Mouse (Mus musculus): Measurements from ENCODE around the gene Retreg3. TPM values are rescaled to one million over a fixed set of nuclear protein-coding genes. Genes with fewer than 3 reads are reported as not detected.

Gene Retreg3
- polyA plus RNA-seq, 1 experiment, result 57.8 TPM

DNA sequence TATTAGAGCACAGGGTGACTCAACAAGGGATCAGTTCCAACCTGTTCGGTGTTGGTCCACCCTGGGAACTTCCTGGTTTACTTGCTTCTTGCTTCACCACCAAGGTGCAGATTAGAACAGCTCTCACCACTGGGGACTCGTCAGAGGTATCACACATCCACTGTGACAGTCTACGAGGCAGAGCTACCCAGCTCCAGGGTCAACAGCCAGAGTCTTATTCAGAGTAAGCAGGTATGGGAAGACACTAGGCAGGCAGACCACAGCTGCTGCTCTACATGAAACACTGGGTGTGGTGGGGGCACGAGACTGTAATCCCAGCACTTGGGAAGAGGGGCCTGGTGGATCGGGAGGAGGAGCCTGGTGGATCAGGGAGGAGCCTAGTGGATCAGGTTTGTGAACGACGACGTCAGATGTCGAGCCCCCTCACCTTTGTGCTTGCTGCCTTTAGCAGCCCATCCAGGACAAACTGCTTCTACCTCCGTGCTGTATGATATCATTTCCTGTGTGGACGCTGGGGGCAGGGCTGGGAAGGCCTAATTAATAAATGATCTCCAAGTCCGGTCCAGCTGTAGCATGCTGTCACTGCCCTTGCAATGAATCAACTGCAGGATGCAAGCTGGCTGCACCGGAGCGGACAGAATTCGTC is 19.0 kb upstream of the Retreg3 start:
- Histone ChIP-seq H3K4me3 (ENCODE audit: extremely low read depth, insufficient read depth, insufficient read length) (no peak overlapping the region), H3K4me1 (ENCODE audit: control insufficient read depth, insufficient read depth, insufficient read length) (no peaks in the 10 kb centered on the region), H3K27me3 (ENCODE audit: control insufficient read depth, insufficient read depth, low read length) (0 out of 2 replicates have a peak, but pooled peaks cover 3% of the 10 kb centered on the region), H3K36me3 (ENCODE audit: control insufficient read depth, insufficient read depth, low read length) (no peaks in the 10 kb centered on the region), H3K27ac (ENCODE audit: insufficient read depth, low read length) (no peak overlapping the region)
- no peak for TF ChIP-seq CTCF (IDR thresholded peaks at IDR 0.05; ENCODE audit: extremely low read depth, insufficient read depth, insufficient read length, insufficient replicate concordance)
- no peak for TF ChIP-seq POLR2A (IDR thresholded peaks at IDR 0.05; ENCODE audit: low read depth, low read length)
- DNase-seq (ENCODE audit: low read depth in 1 of 2, low spot score in 2 of 2), result no peak
- 42% methylated on average over 15 of the region's 15 CpGs for WGBS

DNA sequence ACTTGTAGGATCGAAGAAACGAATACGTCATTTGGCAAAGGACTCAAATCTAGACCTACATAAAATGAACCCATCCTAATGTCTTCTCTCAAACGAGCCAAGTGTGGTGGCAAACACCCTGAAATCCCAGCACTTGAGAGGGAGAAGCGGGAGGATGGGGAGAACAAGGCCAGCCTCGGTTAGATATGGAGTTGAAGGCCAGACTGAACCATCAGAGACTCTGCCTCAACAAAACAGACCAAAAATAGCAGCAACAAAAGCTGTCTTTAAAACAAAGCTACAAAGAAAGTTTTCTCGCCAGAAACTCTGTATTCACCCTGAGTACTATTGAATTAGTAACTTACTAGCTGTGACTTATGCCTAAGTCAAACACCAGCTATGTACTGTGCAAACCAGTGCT is 17.3 kb upstream of the Retreg3 start:
- TF ChIP-seq CTCF (IDR thresholded peaks at IDR 0.05; ENCODE audit: extremely low read depth, insufficient read depth, insufficient read length, insufficient replicate concordance) (no peak), POLR2A (IDR thresholded peaks at IDR 0.05; ENCODE audit: low read depth, low read length) (no peak)
- Histone ChIP-seq H3K4me1 (ENCODE audit: control insufficient read depth, insufficient read depth, insufficient read length) (no peaks in the 10 kb centered on the region), H3K27me3 (ENCODE audit: control insufficient read depth, insufficient read depth, low read length) (0 out of 2 replicates have a peak, but pooled peaks cover 3% of the 10 kb centered on the region), H3K27ac (ENCODE audit: insufficient read depth, low read length) (no peak overlapping the region), H3K36me3 (ENCODE audit: control insufficient read depth, insufficient read depth, low read length) (no peaks in the 10 kb centered on the region), H3K4me3 (ENCODE audit: extremely low read depth, insufficient read depth, insufficient read length) (no peak overlapping the region)
- WGBS, result 88% methylated on average over 7 of the region's 7 CpGs
- DNase-seq (ENCODE audit: low read depth in 1 of 2, low spot score in 2 of 2), result no peak

DNA sequence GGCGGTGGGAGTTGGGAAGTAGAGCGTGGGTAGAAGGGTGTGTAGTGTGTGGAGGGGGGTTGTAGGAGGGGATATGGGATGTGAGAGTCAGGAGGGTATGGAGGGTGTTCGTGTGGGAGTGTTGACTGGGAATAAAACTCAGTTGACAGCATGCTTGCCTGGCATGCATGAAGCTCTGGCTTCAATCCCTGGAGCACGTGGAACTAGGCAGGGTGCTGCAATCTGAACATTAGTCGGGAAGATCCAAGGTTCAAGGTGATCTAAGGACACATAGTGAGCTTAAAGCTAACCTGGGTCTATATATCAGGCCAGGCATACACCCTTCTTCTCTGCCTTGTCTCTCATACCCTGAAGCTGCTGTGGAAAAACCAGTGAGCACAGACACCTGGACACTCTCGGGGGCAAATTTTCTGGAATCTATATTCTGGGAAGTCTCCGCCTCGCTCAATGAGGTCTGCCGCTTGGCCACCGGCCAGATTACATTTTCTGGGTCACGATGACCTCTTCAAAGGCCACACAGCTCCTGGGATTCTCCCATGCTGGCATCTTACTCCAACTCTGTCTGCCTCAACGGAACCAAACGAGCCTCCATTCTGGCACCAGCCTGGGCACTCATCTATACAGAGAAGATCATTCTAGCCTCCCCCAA is 14.6 kb upstream of the Retreg3 start:
- no peak overlapping the region for H3K4me3 ChIP-seq (ENCODE audit: extremely low read depth, insufficient read depth, insufficient read length)
- H3K27ac ChIP-seq (ENCODE audit: insufficient read depth, low read length), result no peak overlapping the region
- TF ChIP-seq CTCF (IDR thresholded peaks at IDR 0.05; ENCODE audit: extremely low read depth, insufficient read depth, insufficient read length, insufficient replicate concordance) (no peak), POLR2A (IDR thresholded peaks at IDR 0.05; ENCODE audit: low read depth, low read length) (no peak)
- no peaks in the 10 kb centered on the region for H3K4me1 ChIP-seq (ENCODE audit: control insufficient read depth, insufficient read depth, insufficient read length)
- DNase-seq (ENCODE audit: low read depth in 1 of 2, low spot score in 2 of 2), result no peak
- no peaks in the 10 kb centered on the region for H3K27me3 ChIP-seq (ENCODE audit: control insufficient read depth, insufficient read depth, low read length)
- 86% methylated on average over 13 of the region's 13 CpGs for WGBS
- H3K36me3 ChIP-seq (ENCODE audit: control insufficient read depth, insufficient read depth, low read length), result no peaks in the 10 kb centered on the region

DNA sequence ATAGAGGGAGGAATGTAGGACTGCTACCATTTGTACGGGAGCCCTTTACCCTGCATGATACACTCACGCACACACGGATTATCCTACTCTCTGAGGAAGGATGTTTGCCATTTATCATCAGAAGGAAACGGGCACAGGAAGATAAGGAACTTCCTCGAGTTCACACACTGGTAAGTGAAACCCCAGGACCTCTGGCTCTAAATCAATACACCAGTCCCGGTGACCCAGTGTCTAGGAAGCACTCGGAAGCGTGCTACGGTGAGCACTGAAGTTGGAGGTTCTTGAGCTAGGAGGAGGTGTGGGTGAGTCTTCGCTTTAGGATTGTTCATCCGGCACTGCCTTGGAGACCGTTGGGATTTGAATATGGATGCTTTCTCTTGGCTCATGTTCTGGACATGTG is 13.3 kb upstream of the Retreg3 start:
- no peak for DNase-seq (ENCODE audit: low read depth in 1 of 2, low spot score in 2 of 2)
- H3K4me1 ChIP-seq (ENCODE audit: control insufficient read depth, insufficient read depth, insufficient read length), result no peaks in the 10 kb centered on the region
- no peak overlapping the region for H3K27ac ChIP-seq (ENCODE audit: insufficient read depth, low read length)
- WGBS, result 42% methylated on average over 12 of the region's 12 CpGs
- no peak overlapping the region for H3K4me3 ChIP-seq (ENCODE audit: extremely low read depth, insufficient read depth, insufficient read length)
- no peaks in the 10 kb centered on the region for H3K27me3 ChIP-seq (ENCODE audit: control insufficient read depth, insufficient read depth, low read length)
- no peaks in the 10 kb centered on the region for H3K36me3 ChIP-seq (ENCODE audit: control insufficient read depth, insufficient read depth, low read length)
- TF ChIP-seq POLR2A (IDR thresholded peaks at IDR 0.05; ENCODE audit: low read depth, low read length) (no peak), CTCF (IDR thresholded peaks at IDR 0.05; ENCODE audit: extremely low read depth, insufficient read depth, insufficient read length, insufficient replicate concordance) (no peak)

DNA sequence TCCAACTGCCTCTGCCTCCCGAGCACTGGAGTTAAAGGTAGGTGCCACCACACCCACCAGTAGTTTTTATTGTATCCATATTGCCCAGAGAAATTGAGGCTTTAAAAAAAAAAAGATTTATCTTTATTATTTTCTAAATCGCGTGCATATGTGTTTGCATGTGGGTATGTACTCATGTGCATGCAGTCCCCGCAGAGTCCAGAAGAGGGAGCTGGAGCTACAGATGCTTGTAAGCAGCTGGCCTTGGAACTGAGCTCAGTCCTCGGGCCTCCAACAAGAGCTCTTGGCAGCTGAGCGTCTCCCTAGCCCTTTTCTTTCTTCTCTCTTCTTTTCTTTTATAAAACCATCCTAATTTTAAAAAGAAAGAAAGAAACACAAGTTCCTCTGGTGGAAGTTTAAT is 12.0 kb upstream of the Retreg3 start:
- DNase-seq (ENCODE audit: low read depth in 1 of 2, low spot score in 2 of 2), result no peak
- no peaks in the 10 kb centered on the region for H3K4me1 ChIP-seq (ENCODE audit: control insufficient read depth, insufficient read depth, insufficient read length)
- TF ChIP-seq CTCF (IDR thresholded peaks at IDR 0.05; ENCODE audit: extremely low read depth, insufficient read depth, insufficient read length, insufficient replicate concordance), result no peak
- no peak for TF ChIP-seq POLR2A (IDR thresholded peaks at IDR 0.05; ENCODE audit: low read depth, low read length)
- 93% methylated on average over 6 of the region's 6 CpGs for WGBS
- H3K27me3 ChIP-seq (ENCODE audit: control insufficient read depth, insufficient read depth, low read length), result no peaks in the 10 kb centered on the region
- no peak overlapping the region for H3K4me3 ChIP-seq (ENCODE audit: extremely low read depth, insufficient read depth, insufficient read length)
- H3K36me3 ChIP-seq (ENCODE audit: control insufficient read depth, insufficient read depth, low read length), result peaks cover under 1% of the 10 kb centered on the region; the same call in 1 of the 2 replicates
- no peak overlapping the region for H3K27ac ChIP-seq (ENCODE audit: insufficient read depth, low read length)

DNA sequence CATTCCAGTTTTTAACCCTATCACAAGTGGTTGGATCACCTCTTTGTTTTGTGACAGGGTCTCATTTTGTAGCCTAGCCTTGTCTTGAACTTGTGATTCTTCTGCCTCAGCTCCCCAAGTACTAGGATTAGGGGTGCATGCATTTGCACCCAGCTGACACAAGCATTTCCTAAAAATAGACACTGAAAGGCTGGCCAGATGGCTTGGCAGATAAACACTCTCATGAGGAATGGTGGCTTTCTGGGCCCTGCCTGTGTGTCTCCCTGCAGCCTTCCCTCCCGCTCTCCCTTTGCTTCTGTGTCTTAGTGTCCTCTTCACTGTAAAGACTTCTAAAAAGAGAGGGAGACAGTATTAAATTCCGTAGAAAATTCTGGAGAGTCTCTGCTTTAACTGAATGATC is 11.5 kb upstream of the Retreg3 start:
- 89% methylated on average over 2 of the region's 2 CpGs for WGBS
- TF ChIP-seq CTCF (IDR thresholded peaks at IDR 0.05; ENCODE audit: extremely low read depth, insufficient read depth, insufficient read length, insufficient replicate concordance), result no peak
- TF ChIP-seq POLR2A (IDR thresholded peaks at IDR 0.05; ENCODE audit: low read depth, low read length), result no peak
- H3K36me3 ChIP-seq (ENCODE audit: control insufficient read depth, insufficient read depth, low read length), result peaks cover 5% of the 10 kb centered on the region; the same call in 1 of the 2 replicates

More for the DNA sequence above, 11.5 kb upstream of the Retreg3 start:
- H3K4me1 ChIP-seq (ENCODE audit: control insufficient read depth, insufficient read depth, insufficient read length), result no peaks in the 10 kb centered on the region
- no peak overlapping the region for H3K27ac ChIP-seq (ENCODE audit: insufficient read depth, low read length)
- no peaks in the 10 kb centered on the region for H3K27me3 ChIP-seq (ENCODE audit: control insufficient read depth, insufficient read depth, low read length)
- no peak for DNase-seq (ENCODE audit: low read depth in 1 of 2, low spot score in 2 of 2)
- H3K4me3 ChIP-seq (ENCODE audit: extremely low read depth, insufficient read depth, insufficient read length), result no peak overlapping the region
